Mouse (Mus musculus): ENCODE data around the gene Adamts3.

Adamts3 gene

DNA sequence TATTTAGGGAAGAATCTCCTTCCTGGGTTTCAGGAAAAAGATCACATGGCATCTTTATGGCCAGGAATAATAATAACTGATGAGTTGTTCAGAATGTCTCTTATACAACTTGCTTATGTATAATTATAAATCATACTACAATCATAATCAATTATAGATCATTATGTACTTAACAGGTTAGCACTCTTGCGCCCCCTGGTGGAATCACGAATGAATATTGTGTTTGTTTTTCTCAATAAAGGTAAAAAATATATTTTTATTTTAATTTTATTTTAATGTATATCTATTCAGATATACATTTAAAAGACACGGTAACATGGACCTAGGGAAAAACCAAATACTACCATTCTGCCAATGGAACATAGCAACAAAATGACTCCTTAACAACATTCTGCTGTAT, 63.6 kb downstream of the Adamts3 start:
- no peak for DNase-seq (ENCODE audit: low read depth in 1 of 2, low spot score in 2 of 2)

- no peak for DNase-seq (ENCODE audit: low read depth in 1 of 2, low spot score in 2 of 2)
Observed at GRCm38 (mm10) chr5:89816610-89817009, 66.5 kb downstream of the Adamts3 start.

GRCm38 (mm10) chr5:89814552-89814951, 68.6 kb downstream of the Adamts3 start:
- DNase-seq (ENCODE audit: low read depth in 1 of 2, low spot score in 2 of 2) = no peak

DNA sequence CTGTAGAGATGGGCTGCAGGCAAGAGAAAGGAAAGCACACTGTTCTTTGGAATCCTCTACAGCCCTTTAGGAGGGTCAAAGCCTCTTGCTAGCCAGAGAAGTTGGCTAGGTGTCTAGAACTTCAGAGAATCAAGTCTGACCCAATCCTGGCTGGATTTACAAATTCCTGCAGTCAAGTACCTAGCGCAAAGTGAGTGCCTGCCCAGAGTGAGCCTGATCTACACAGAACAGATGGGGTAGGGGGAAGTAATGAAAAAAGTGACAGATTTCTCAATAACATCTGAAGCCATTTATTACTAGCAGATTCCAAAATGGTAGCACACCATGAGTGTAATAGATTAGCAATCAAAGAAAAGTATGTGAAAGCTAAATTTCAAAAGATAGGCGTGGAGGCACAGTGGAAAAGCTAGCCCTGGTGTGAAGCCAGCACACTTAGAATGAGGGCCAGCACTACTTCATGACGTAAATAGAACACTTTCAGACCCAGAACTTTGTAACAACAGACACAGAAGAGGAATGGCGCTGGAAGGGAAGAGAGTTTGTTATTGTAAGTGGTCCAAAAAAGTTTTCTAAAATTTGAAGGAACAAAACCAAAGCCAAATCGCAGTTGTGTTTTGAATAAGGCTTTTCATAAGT, 82.8 kb downstream of the Adamts3 start:
- DNase-seq (ENCODE audit: low read depth in 1 of 2, low spot score in 2 of 2) = no peak

DNA sequence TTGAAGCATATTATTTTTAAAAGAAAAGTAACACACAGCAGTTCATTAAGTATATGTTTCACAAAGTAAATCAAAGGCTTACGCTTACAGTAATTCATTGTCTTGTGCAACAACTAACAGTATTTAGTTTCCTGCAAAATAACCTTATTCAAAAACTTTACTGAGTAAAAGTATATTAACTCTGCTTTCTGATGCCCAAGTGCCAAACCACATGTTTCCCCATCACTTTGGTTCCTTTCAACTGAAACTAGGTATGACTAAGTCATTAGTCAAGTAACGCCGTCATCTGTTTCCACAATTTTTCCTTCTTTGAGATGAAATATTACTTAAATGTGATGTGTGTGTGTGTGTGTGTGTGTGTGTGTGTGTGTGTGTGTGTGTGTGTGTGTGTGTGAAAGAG, 89.4 kb downstream of the Adamts3 start:
- no peak for DNase-seq (ENCODE audit: low read depth in 1 of 2, low spot score in 2 of 2)

DNA sequence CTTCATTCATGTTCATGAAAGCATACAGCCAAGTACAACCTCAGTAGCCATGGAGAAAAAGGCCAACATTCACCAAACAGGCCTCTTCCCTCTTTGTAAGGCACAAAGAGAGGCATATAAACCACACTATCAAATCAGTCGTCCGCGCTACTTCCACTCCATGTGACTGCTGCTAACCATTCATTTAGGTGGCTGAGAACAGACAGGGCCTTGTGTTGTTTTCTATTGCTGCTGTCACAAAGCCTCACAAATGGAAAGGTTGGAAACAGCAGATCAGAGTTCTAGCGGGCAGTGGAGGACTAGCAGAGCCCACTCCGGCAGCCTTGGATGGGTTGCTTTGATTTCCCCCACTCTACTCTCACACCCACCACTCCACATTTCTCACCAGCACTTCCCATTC, 98.5 kb downstream of the Adamts3 start:
- no peak for DNase-seq (ENCODE audit: low read depth in 1 of 2, low spot score in 2 of 2)

DNA sequence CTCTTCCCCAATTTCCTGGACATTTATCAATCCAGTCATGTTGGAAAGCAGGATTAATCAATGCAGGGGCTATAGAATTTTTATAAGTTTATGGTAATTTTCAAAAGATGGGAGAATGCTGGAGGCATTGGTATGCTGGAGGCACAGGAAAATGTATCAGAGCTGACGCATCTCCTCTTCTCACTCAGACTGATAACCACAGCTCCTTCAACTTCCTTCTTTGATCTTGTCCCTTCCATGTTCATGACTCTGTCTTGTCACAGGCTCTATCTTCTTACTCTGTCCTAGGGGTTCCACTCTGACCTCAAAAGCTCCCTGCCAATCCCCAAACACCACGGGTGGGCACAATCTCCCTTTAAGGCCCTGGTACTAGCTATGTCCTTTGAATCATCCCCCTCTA, 103.3 kb downstream of the Adamts3 start:
- no peak for DNase-seq (ENCODE audit: low read depth in 1 of 2, low spot score in 2 of 2)

DNA sequence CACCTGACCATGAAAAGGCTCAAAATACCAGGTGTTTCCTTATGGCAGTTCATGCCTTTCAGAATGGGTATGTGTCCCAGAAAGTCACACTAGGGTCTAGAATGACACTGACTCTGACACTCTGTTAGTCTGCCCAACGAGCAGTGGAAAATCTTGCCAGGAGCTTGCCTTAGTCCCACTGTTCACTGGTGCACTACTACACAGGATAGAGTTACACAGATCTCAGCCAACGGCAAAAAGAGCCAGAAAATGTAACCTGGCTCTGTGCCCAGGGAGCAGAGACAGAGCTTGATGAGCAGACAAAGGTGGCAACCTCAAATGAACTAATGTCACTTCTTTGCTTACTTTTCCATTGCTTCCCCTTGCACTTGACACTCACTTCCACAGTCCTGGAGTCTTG, 104.5 kb downstream of the Adamts3 start:
- no peak for DNase-seq (ENCODE audit: low read depth in 1 of 2, low spot score in 2 of 2)

GRCm38 (mm10) chr5:89777411-89777810, 105.7 kb downstream of the Adamts3 start:
- DNase-seq (ENCODE audit: low read depth in 1 of 2, low spot score in 2 of 2) = no peak

GRCm38 (mm10) chr5:89770655-89771355, 112.3 kb downstream of the Adamts3 start:
- no peak for DNase-seq (ENCODE audit: low read depth in 1 of 2, low spot score in 2 of 2)

GRCm38 (mm10) chr5:89763189-89764187, 119.6 kb downstream of the Adamts3 start:
- no peak for DNase-seq (ENCODE audit: low read depth in 1 of 2, low spot score in 2 of 2)

DNA sequence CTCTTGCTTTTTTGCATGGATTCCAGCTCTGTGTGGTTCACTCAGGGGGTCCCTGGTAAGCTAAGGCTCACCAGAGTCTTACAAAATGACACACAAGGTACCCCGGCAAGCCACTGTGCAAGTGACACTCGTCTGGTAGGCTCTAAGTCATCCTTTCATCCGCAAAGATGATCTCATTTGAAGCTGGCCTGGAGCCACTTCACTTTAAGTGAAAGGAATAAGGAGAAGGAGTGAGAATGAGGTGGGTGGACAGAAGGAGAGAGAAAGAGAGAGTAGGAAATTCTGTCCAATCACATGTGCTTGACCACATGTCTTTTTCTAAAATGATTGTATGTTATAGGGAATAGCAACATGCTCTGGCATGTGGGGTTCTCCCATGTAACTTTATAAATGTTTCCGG, 122.8 kb downstream of the Adamts3 start:
- DNase-seq (ENCODE audit: low read depth in 1 of 2, low spot score in 2 of 2) = no peak

DNA sequence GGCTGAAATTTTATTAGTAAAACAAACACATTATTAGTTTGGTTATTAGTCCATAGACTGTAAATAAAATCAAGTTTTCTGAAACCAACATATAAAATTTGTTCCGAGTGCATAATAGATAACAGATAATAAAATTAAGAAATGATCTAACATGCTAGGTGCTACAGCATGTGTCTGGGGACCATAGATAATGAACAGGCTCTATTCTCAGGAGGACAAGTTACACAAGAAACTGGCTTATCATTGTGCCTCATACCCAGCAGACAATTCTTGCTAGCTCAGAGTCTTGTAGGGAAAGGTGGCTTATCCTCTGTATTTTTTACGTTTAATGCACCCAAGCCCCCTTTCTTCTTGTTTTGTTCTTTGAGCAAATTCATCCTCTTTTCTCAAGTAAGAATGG, 131.3 kb downstream of the Adamts3 start:
- DNase-seq (ENCODE audit: low read depth in 1 of 2, low spot score in 2 of 2) = no peak

DNA sequence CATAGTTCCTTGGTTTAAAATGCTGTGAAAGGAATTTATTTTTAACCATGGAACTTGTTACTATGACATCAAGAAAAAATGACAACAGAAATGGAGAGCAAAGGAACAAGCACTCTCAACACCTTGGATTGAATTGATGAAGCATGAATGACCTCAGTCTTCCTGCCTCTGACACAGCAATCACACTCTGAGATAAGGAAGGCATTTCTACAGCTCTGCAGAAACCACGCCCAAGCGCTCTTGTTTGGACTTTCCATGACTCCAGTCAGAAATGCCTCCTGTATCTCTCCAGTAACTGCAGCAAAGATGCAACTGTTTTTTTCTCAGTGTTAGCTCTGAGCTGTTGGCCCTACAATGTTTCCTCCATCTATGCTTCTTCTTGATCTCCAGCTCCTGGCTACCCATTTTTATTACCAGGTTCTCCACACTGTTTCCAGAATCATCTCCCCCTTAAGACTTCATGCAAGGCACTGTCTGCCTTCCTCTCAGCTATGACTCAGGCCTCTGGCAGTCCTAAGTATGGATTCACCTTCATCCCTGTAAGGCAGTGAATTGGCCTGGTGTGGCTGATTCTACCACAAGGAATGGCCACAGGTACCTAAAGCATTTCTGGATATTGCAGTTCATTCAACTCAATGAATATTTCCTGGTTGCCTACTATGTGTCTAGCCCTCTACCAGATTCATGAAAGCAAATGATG, 134.8 kb downstream of the Adamts3 start:
- no peak for DNase-seq (ENCODE audit: low read depth in 1 of 2, low spot score in 2 of 2)

DNA sequence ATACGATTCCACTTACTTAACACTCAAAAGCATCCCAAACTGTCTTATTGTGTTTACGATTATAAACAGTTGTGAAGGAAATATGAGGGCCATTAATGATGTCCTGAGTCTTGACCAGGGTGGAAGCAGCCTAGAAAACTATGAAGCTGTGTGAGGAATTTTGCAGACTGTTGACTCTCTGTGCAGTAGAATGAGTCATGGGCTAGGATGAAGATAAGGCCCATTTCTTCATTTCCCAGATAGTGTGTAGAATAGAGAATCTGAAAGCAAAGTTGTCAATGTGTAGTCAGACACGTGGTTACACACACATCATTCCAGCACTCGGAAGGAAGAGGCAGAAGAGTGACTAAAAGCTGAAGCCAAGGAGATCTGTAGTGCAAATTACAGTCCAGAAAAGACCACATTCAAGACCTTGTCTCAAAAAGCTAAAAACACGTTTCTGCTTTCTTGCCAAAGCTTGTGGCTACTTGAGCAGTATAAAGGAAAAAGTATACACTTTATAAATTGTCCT, 135.9 kb downstream of the Adamts3 start:
- no peak for DNase-seq (ENCODE audit: low read depth in 1 of 2, low spot score in 2 of 2)

- no peak for DNase-seq (ENCODE audit: low read depth in 1 of 2, low spot score in 2 of 2)
Observed at GRCm38 (mm10) chr5:89745112-89745511, 138.0 kb downstream of the Adamts3 start.

DNA sequence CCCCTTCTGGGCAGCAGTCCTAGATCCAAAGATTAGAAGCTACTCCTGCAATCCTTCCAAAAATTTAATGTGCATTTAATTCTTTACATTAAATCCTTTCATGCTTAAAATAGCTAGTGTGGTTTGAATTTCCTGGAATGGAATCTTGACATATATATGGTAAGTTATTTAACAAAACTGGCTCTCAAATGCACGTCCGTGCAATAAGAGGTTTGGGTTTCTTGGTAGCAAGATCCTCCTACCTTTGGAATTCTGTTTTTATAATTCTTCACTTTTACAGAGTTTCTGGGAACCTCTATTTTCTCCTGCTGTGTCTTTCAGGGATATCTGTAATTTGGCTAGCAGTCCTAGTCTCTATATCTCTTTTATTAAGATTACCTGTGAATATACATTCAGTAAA, 148.4 kb downstream of the Adamts3 start:
- no peak for DNase-seq (ENCODE audit: low read depth in 1 of 2, low spot score in 2 of 2)

GRCm38 (mm10) chr5:89730411-89730810, 152.7 kb downstream of the Adamts3 start:
- no peak for DNase-seq (ENCODE audit: low read depth in 1 of 2, low spot score in 2 of 2)

DNA sequence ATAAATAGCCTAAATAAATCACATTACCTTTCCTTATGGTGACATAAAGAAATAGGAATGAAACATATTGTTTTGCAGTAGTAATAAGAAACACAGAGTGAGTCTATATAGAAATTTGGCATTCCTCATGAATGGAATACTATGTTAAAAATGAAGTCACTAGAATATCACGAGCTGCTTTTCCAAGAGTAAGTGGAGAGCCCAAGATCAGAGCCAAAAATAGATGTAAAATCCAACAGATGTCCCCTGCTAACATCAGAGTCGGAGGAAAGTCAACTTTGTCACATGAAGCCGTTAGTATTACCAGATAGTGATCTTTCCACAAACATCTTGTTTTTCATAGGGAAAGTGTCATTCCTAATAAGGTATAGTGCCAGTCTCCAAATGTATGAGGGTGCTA, 155.0 kb downstream of the Adamts3 start:
- no peak for DNase-seq (ENCODE audit: low read depth in 1 of 2, low spot score in 2 of 2)

DNA sequence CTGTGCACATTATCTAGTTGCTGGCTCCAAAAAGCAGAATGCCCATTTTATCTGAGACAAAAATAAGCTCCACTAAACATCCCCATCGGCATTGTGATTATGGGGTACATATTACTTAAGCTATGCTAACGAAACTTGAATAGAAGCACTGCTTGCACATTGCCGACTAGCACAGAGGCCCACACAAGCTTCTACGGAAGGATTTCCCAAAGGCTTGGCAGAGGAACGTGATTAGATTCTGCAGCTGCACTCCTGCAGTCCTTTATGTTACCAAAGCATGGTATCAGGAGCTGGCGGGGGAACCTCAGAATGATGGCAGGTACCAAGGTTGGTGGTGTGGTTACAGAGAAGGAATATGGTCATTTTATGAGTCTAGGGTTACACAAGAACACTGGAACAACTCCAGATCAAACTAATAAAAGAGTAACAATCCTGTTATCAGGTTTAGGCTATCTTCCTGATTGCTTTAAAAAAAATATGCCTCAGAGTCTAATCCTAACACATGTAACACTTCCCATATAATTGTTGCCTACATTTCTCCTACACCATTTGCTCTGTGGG, 155.6 kb downstream of the Adamts3 start:
- no peak for DNase-seq (ENCODE audit: low read depth in 1 of 2, low spot score in 2 of 2)

DNA sequence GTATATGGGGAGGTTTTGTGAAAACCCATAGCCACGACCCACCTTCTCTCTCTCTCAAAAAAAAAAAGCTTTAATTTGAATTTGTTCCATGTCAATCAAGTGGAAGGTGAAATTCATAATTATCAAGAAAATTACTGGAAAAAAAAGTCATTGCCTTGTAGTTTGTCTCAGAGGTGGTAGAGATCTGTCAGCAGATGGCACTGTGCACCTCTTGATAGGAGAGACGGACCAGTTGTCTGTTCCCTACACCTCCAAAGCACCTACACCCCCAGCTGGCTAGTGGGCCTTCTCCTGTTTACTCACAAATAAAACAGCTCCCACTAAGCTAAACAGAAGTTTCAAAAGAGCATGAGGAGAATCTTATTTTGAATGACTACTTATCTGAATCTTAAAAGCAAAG, 168.6 kb downstream of the Adamts3 start:
- no peak for DNase-seq (ENCODE audit: low read depth in 1 of 2, low spot score in 2 of 2)

Data from monocyte, adult 2 months (primary cell).